In genomic region chr12:76954698-76955423, GRCm38 (mm10) we compare ENCODE assay signal across 9 mouse cellular contexts. TPM values are rescaled to one million over a fixed set of nuclear protein-coding genes. Genes with fewer than 3 reads are reported as not detected.
DNase-seq lines count a peak whose midpoint lies in the region; ATAC-seq and TF ChIP-seq lines count a peak whose summit lies in the region.
"Had no signal": no experiment of that assay in that cellular context is flagged by ENCODE, and none has a peak within 500 bp of the region (broad histone marks: within the 10 kb centered on the region; RNA-seq: fewer than 3 reads in every experiment).

No protein-coding gene starts in this region.

- H3K4me1 ChIP-seq in limb, embryonic 13.5 days = peaks cover 11% of the 10 kb centered on the region
- H3K4me1 ChIP-seq in limb, embryonic 10.5 days = no peaks in the 10 kb centered on the region
- peaks cover 17% of the 10 kb centered on the region; the same call in 1 of the 2 replicates for H3K4me1 ChIP-seq in heart, postnatal 0 days (ENCODE audit: control insufficient read depth, insufficient read depth)
- H3K4me1 ChIP-seq in midbrain, postnatal 0 days (ENCODE audit: insufficient read depth, low read length) = no peaks in the 10 kb centered on the region; the same call in 1 of the 2 replicates

- H3K4me2 ChIP-seq in limb, embryonic 13.5 days (replicated peaks) = no peak overlapping the region
- no peak overlapping the region for H3K4me2 ChIP-seq in heart, postnatal 0 days (ENCODE audit: low read depth, low read length)
- no peak overlapping the region for H3K4me2 ChIP-seq in midbrain, postnatal 0 days (ENCODE audit: low read depth, low read length, poor library complexity, severe bottlenecking)

- peak; percentile 44; the same call in 1 of the 2 replicates for ATAC-seq in limb, embryonic 13.5 days (ENCODE audit: low FRiP score, low read depth)
- ATAC-seq in heart, postnatal 0 days (ENCODE audit: insufficient read depth, low read depth) = peak; percentile 52
- peak; percentile 63; the same call in 1 of the 2 replicates for ATAC-seq in midbrain, postnatal 0 days (ENCODE audit: low FRiP score)

- no peaks in the 10 kb centered on the region for H3K27me3 ChIP-seq in limb, embryonic 13.5 days
- no peaks in the 10 kb centered on the region for H3K27me3 ChIP-seq in limb, embryonic 10.5 days (ENCODE audit: low read depth, poor library complexity, severe bottlenecking)
- no peaks in the 10 kb centered on the region for H3K27me3 ChIP-seq in heart, postnatal 0 days (ENCODE audit: control insufficient read depth, insufficient read depth, low read length)
- H3K27me3 ChIP-seq in midbrain, postnatal 0 days (ENCODE audit: insufficient read depth, low read length) = no peaks in the 10 kb centered on the region

- H3K36me3 ChIP-seq in limb, embryonic 13.5 days = peaks cover 89% of the 10 kb centered on the region
- H3K36me3 ChIP-seq in limb, embryonic 10.5 days = peaks cover 93% of the 10 kb centered on the region
- peaks cover 57% of the 10 kb centered on the region for H3K36me3 ChIP-seq in heart, postnatal 0 days (replicated peaks; ENCODE audit: control insufficient read depth, insufficient read depth, low read length)
- peaks cover 51% of the 10 kb centered on the region for H3K36me3 ChIP-seq in midbrain, postnatal 0 days (ENCODE audit: insufficient read depth, low read length)

- TF ChIP-seq CTCF in heart, postnatal 0 days (IDR thresholded peaks at IDR 0.05; ENCODE audit: low read depth) = no peak
- TF ChIP-seq CTCF in midbrain, postnatal 0 days (IDR thresholded peaks at IDR 0.05) = no peak

- WGBS in limb, embryonic 13.5 days = 68% methylated on average over 10 of the region's 10 CpGs
- 86% methylated on average over 10 of the region's 10 CpGs for WGBS in limb, embryonic 10.5 days
- WGBS in heart, postnatal 0 days = 39% methylated on average over 10 of the region's 10 CpGs
- WGBS in midbrain, postnatal 0 days = 70% methylated on average over 10 of the region's 10 CpGs

- no peak overlapping the region for H3K9ac ChIP-seq in limb, embryonic 13.5 days
- peak overlapping the region; percentile 17; the same call in 1 of the 2 replicates for H3K9ac ChIP-seq in heart, postnatal 0 days (replicated peaks; ENCODE audit: low read depth, low read length)
- H3K9ac ChIP-seq in midbrain, postnatal 0 days (replicated peaks; ENCODE audit: low read length, poor library complexity, severe bottlenecking) = no peak overlapping the region

- H3K4me3 ChIP-seq in limb, embryonic 13.5 days = no peak overlapping the region
- H3K4me3 ChIP-seq in limb, embryonic 10.5 days = no peak overlapping the region
- H3K4me3 ChIP-seq in heart, postnatal 0 days (ENCODE audit: low read depth, low read length) = no peak overlapping the region
- no peak overlapping the region for H3K4me3 ChIP-seq in midbrain, postnatal 0 days (ENCODE audit: low read depth, low read length)

- TF ChIP-seq EP300 in heart, postnatal 0 days (IDR thresholded peaks at IDR 0.05; ENCODE audit: low read depth) = no peak

- H3K27ac ChIP-seq in limb, embryonic 13.5 days = 0 out of 2 replicates have a peak overlapping the region, but pooled peaks have one; percentile 49
- no peak overlapping the region for H3K27ac ChIP-seq in limb, embryonic 10.5 days
- H3K27ac ChIP-seq in heart, postnatal 0 days (ENCODE audit: low read depth) = peak overlapping the region; percentile 65
- peak overlapping the region; percentile 14; the same call in 1 of the 2 replicates for H3K27ac ChIP-seq in midbrain, postnatal 0 days (ENCODE audit: low read depth, low read length)

- no peaks in the 10 kb centered on the region for H3K9me3 ChIP-seq in limb, embryonic 13.5 days
- no peaks in the 10 kb centered on the region for H3K9me3 ChIP-seq in limb, embryonic 10.5 days (replicated peaks)
- no peaks in the 10 kb centered on the region for H3K9me3 ChIP-seq in heart, postnatal 0 days (replicated peaks; ENCODE audit: control insufficient read depth, low read length)
- H3K9me3 ChIP-seq in midbrain, postnatal 0 days (ENCODE audit: low read length) = no peaks in the 10 kb centered on the region
- H3K9me3 ChIP-seq: G1E had no signal

- no peak for DNase-seq in limb, embryonic 10.5 days (ENCODE audit: low spot score)
- peak; percentile 89 to 96 for DNase-seq in cerebellum, postnatal 14 days
- DNase-seq in heart, postnatal 0 days (ENCODE audit: low spot score) = peak; percentile 41
- DNase-seq in layer of hippocampus, adult 9-11 months = peak; percentile 74
- peak; percentile 88 for DNase-seq in midbrain, postnatal 0 days (ENCODE audit: low spot score)
- peak; percentile 74 for DNase-seq in urinary bladder, postnatal 14 days (ENCODE audit: low spot score)
- no peak for DNase-seq in embryo, embryonic 10.5 days (ENCODE audit: low spot score)

RNA-seq across cellular contexts. Expression of gene Max, which starts 7.1 kb away (rescaled TPM):
- 13.7 and 15.2 TPM in 2 replicates for polyA plus RNA-seq in limb, embryonic 13.5 days (2015; fragmentation: Nextera tagmentation; extraction: Ambion mirVana)
- polyA plus RNA-seq in limb, embryonic 10.5 days (2016; fragmentation: Nextera tagmentation; extraction: Ambion mirVana) = 11.5 and 12.9 TPM in 2 replicates
- total RNA-seq in heart, postnatal 0 days (2014; rRNA removed; ENCODE audit: low replicate concordance) = 26.8 and 37.8 TPM in 2 replicates
- 5.9 and 8.4 TPM in 2 replicates for polyA plus RNA-seq in heart, postnatal 0 days (2015; fragmentation: Nextera tagmentation; extraction: Ambion mirVana)
- total RNA-seq in midbrain, postnatal 0 days (2014; rRNA removed) = 61.7 and 66.9 TPM in 2 replicates
- polyA plus RNA-seq in midbrain, postnatal 0 days (2015; fragmentation: Nextera tagmentation; extraction: Ambion mirVana) = 17.3 and 17.4 TPM in 2 replicates

Comparison
In these comparisons a context has a peak if more than half of its experiments do, and no peak if none do; other contexts are left out.
1. DNase-seq: peak in cerebellum, postnatal 14 days (2 of 2), heart, postnatal 0 days (single experiment), layer of hippocampus, adult 9-11 months (single experiment), midbrain, postnatal 0 days (single experiment) and urinary bladder, postnatal 14 days (single experiment); none in limb, embryonic 10.5 days (single experiment) and embryo, embryonic 10.5 days (single experiment).
2. Peak in every context shown above with its lines, with median percentiles within 50 percentile points of each other: ATAC-seq.